Mouse (Mus musculus) stomach, embryonic 16.5 days (tissue): ENCODE measurements at regions not wholly inside any gene's neighbourhood (a gene's known extent, or its start where the extent isn't known, plus 50 kb on each side); places are given as distances from the start of the nearest gene placed in this dataset.

ENCODE experiments used
- ATAC-seq: fragments of 200-750 bp; cut with Nextera tagmentation; 2 replicates; pipeline ENCODE4 v1.8.0; 2017; ENCODE audit warnings: moderate number of reproducible peaks, moderate TSS enrichment; ENCODE audit not compliant: insufficient read depth, low FRiP score
- H3K27ac ChIP-seq: fragments of 300-500 bp; sonication (generic); 2 replicates; pipeline ENCODE4 v1.5.1; 2014; ENCODE audit warnings: low read length
- H3K27me3 ChIP-seq: fragments of 300-500 bp; sonication (generic); 2 replicates; pipeline ENCODE4 v1.6.1; 2014; ENCODE audit warnings: low read length, control low read depth, mixed read lengths; ENCODE audit not compliant: control insufficient read depth, insufficient read depth
- H3K36me3 ChIP-seq: fragments of 300-500 bp; sonication (generic); 2 replicates; pipeline ENCODE4 v1.6.1; 2014; ENCODE audit warnings: low read length; ENCODE audit not compliant: control insufficient read depth, insufficient read depth
- H3K4me1 ChIP-seq: fragments of 300-500 bp; sonication (generic); 2 replicates; pipeline ENCODE4 v1.6.1; 2014; ENCODE audit warnings: low read length, control low read depth, mixed read lengths; ENCODE audit not compliant: control insufficient read depth, insufficient read depth
- H3K4me2 ChIP-seq: fragments of 300-500 bp; sonication (generic); 2 replicates; pipeline ENCODE4 v1.6.1; 2014; ENCODE audit warnings: low read depth, low read length, mixed read lengths
- H3K4me3 ChIP-seq: fragments of 300-500 bp; sonication (generic); replicated peaks from 2 replicates; pipeline ENCODE4 v1.5.1; 2014; ENCODE audit warnings: mild to moderate bottlenecking, low read length
- H3K9ac ChIP-seq: fragments of 300-500 bp; sonication (generic); 2 replicates; pipeline ENCODE4 v1.6.1; 2014; ENCODE audit warnings: low read length
- H3K9me3 ChIP-seq: fragments of 300-500 bp; sonication (generic); replicated peaks from 2 replicates; pipeline ENCODE4 v1.6.1; 2016; ENCODE audit warnings: low read length, control low read depth; ENCODE audit not compliant: control insufficient read depth
- WGBS: fragments of 180-500 bp; shearing (Covaris S2); extraction: QIAGEN DNeasy Blood & Tissue Kit; methylation state at CpG from one replicate; pipeline ENCODE4 v1.1.7; 2014; 5-methylcytosine and 5-hydroxymethylcytosine counted together

GRCm38 (mm10) chr14:76700796-76701195 lies 144.1 kb upstream of the Serp2 start:
- WGBS, result 73% methylated on average over 3 of the region's 3 CpGs
- Histone ChIP-seq H3K4me3 (no peak overlapping the region), H3K36me3 (no peaks in the 10 kb centered on the region), H3K9ac (no peak overlapping the region), H3K4me1 (peaks cover 29% of the 10 kb centered on the region), H3K27me3 (no peaks in the 10 kb centered on the region), H3K4me2 (no peak overlapping the region), H3K9me3 (no peaks in the 10 kb centered on the region), H3K27ac (no peak overlapping the region)
- no peak for ATAC-seq

DNA sequence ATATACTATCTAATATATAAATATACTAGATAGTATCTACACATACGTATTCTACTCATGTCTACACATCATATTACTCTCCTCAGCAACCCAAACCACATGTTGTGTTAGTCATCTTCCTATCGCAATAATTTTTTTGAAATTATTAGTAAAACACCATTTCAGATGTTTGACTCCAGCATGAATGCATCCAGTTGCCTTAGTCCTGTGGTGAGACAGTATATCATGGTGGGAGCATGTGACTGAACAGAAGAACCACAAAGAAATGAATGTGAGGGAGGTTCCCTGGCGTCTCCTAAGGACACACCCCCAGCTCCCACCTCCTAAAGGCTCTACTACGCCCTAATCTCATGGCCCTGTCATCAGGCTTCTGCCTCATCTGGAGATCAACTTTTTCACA lies 143.5 kb upstream of the Serp2 start:
- H3K4me3 ChIP-seq, result no peak overlapping the region
- H3K4me1 ChIP-seq, result peaks cover 33% of the 10 kb centered on the region
- no peaks in the 10 kb centered on the region for H3K36me3 ChIP-seq
- no peak for ATAC-seq
- H3K9ac ChIP-seq, result no peak overlapping the region
- 81% methylated on average over 4 of the region's 4 CpGs for WGBS
- no peaks in the 10 kb centered on the region for H3K27me3 ChIP-seq
- no peak overlapping the region for H3K4me2 ChIP-seq
- H3K9me3 ChIP-seq, result no peaks in the 10 kb centered on the region
- no peak overlapping the region for H3K27ac ChIP-seq

- H3K27me3 ChIP-seq, result no peaks in the 10 kb centered on the region
- H3K4me2 ChIP-seq, result no peak overlapping the region
- peaks cover 39% of the 10 kb centered on the region for H3K4me1 ChIP-seq
- 29% methylated on average over 4 of the region's 4 CpGs for WGBS
- H3K9me3 ChIP-seq, result no peaks in the 10 kb centered on the region
- no peak overlapping the region for H3K4me3 ChIP-seq
- ATAC-seq, result peak; percentile 65
- peak overlapping the region; percentile 89 for H3K27ac ChIP-seq
- H3K36me3 ChIP-seq, result no peaks in the 10 kb centered on the region
- peak overlapping the region; percentile 34; the same call in 1 of the 2 replicates for H3K9ac ChIP-seq
Observed at GRCm38 (mm10) chr14:76698718-76699402, 142.2 kb upstream of the Serp2 start.

DNA sequence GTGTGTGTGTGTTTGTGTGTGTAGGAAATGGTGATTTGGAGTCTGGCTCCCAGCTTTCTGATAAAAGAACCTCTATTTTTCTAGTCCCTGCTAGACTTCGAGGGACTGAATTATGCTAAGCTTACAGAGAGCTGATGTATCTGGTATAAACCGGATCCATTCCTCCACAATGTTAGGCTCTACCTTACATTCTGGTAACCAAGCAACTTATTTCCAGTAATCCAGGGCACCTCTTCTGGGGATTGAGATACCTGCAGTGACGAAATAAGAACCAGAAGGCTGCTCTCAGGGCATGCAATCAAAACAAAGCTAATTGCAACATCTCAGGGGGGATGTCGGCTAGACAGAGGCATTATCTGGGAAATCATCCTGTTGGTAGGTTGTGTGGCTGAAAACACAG lies 140.0 kb upstream of the Serp2 start:
- 58% methylated on average over 4 of the region's 4 CpGs for WGBS
- no peak for ATAC-seq
- no peak overlapping the region for H3K4me2 ChIP-seq
- no peaks in the 10 kb centered on the region for H3K36me3 ChIP-seq
- no peak overlapping the region for H3K4me3 ChIP-seq
- H3K4me1 ChIP-seq, result peaks cover 40% of the 10 kb centered on the region
- H3K27ac ChIP-seq, result no peak overlapping the region
- no peaks in the 10 kb centered on the region for H3K27me3 ChIP-seq
- H3K9me3 ChIP-seq, result no peaks in the 10 kb centered on the region
- no peak overlapping the region for H3K9ac ChIP-seq

DNA sequence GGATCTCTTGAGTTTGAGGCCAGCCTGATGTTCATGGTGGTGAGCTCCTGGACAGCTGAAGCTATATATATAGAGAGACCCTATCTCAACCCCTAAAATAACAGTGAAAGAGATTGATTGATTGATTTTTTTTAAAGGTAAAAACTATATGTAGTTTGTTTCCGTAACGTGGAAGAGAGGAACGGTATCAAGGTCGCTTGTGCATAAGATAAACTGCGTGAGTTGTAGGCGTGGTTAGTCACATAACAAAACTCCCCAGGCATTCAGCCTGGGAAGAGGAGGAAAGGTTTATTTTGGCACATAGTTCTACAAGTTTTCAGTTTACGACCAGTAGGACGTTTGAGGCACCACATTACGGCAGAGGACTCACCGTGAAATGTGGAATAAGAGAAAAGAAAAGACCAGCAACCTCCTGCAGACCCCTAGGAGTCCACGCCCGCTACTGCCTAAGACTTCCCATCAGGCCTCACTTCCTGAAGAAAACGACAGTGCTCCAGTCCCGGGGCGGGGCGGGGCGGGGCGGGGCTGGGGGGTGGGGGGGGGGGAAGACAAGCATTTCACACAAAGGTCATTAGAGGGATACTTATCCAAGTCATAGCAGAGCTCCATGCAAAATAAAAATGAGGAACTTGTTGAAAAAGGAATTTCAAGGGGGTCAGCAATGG lies 139.1 kb upstream of the Serp2 start:
- Histone ChIP-seq H3K4me1 (peaks cover 40% of the 10 kb centered on the region), H3K27me3 (no peaks in the 10 kb centered on the region), H3K27ac (peak overlapping the region; percentile 38; the same call in 1 of the 2 replicates), H3K4me2 (no peak overlapping the region), H3K9ac (no peak overlapping the region), H3K4me3 (no peak overlapping the region), H3K36me3 (no peaks in the 10 kb centered on the region), H3K9me3 (no peaks in the 10 kb centered on the region)
- WGBS, result 40% methylated on average over 18 of the region's 18 CpGs
- no peak for ATAC-seq

- Histone ChIP-seq H3K27me3 (no peaks in the 10 kb centered on the region), H3K4me1 (peaks cover 40% of the 10 kb centered on the region), H3K9ac (no peak overlapping the region; the same call in 1 of the 2 replicates), H3K4me2 (no peak overlapping the region), H3K9me3 (no peaks in the 10 kb centered on the region), H3K36me3 (no peaks in the 10 kb centered on the region), H3K4me3 (no peak overlapping the region), H3K27ac (0 out of 2 replicates have a peak overlapping the region, but pooled peaks have one; percentile 38)
- WGBS, result 80% methylated on average over 8 of the region's 8 CpGs
- no peak for ATAC-seq
Observed at GRCm38 (mm10) chr14:76694894-76695293, 138.2 kb upstream of the Serp2 start.

- Histone ChIP-seq H3K4me2 (no peak overlapping the region), H3K4me1 (peaks cover 31% of the 10 kb centered on the region), H3K27me3 (no peaks in the 10 kb centered on the region), H3K27ac (peak overlapping the region; percentile 83), H3K4me3 (no peak overlapping the region), H3K9ac (no peak overlapping the region), H3K9me3 (no peaks in the 10 kb centered on the region), H3K36me3 (no peaks in the 10 kb centered on the region)
- WGBS, result 26% methylated on average over 15 of the region's 15 CpGs
- peak; percentile 53; the same call in 1 of the 2 replicates for ATAC-seq
Observed at GRCm38 (mm10) chr14:76693351-76694317, 136.9 kb upstream of the Serp2 start.

DNA sequence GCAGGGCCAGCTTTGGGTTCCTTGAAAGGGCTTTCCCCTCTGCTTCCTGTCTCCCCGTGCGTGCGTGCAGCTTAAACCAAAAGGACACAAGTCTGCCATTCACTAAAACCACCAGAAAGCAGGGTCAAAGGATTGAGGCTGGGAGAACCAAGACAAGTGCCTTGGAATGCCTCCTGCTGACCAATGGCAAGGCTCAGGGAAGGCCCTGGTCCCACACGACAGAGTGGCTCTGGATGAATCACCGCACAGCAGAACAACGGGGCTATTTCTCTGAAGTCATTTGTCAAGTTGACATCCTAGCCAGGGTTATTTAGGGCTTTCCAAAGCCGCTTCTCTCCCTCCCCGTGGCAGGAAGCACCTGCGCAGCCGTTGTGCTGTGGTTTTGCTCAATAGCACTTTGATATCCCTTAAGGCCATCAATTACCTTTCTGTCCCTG lies 131.3 kb upstream of the Serp2 start:
- Histone ChIP-seq H3K9me3 (no peaks in the 10 kb centered on the region), H3K9ac (no peak overlapping the region), H3K27ac (peak overlapping the region; percentile 36; the same call in 1 of the 2 replicates), H3K4me3 (no peak overlapping the region), H3K36me3 (no peaks in the 10 kb centered on the region), H3K4me1 (peaks cover 30% of the 10 kb centered on the region), H3K4me2 (no peak overlapping the region), H3K27me3 (no peaks in the 10 kb centered on the region)
- WGBS, result 15% methylated on average over 10 of the region's 10 CpGs
- ATAC-seq, result peak; percentile 76; the same call in 1 of the 2 replicates
